Mouse (Mus musculus) small intestine, adult 2 months (tissue): ENCODE results near the gene Pknox2.

Experiments used
- CTCF ChIP-seq: fragments of 200-500 bp; IDR thresholded peaks from 2 replicates; pipeline ENCODE4 v1.5.1; 2012; ENCODE audit warnings: low read depth, mild to moderate bottlenecking, control low read depth, inconsistent platforms, low read length, moderate library complexity, mixed read lengths; ENCODE audit not compliant: insufficient replicate concordance, insufficient read length; ENCODE audit errors: extremely low read depth
- POLR2A ChIP-seq: fragments of 200-500 bp; IDR thresholded peaks from 2 replicates; pipeline ENCODE4 v1.6.1; 2012; ENCODE audit warnings: low read depth, mild to moderate bottlenecking, control low read depth, inconsistent platforms, low read length, moderate library complexity

DNA sequence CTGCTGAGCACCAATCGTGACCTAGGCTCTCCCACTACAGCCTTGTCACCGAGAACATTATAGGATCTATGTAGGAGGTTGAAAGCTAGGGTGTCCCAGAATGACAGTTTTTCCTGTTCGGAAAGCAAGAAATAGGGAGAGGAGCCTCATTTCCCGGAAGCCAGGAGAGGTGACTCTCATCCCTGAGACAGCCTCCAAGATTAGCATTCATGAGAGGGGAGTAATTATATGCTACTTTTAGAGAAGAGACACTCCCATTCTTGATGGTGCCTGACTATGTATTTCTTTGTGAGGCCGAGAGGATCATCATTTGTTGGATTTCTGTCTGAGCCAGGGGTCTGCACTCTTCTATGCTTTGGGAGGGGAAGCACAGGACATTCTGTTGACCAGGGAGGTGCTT is 265.6 kb downstream of the Pknox2 start:
- TF ChIP-seq POLR2A (no peak), CTCF (no peak)
